Mouse (Mus musculus): ENCODE results near the gene Atad1. TPM values are rescaled to one million over a fixed set of nuclear protein-coding genes. Genes with fewer than 3 reads are reported as not detected.

The Atad1 gene
- polyA plus RNA-seq, 1 experiment, result 14.8 TPM

GRCm38 (mm10) chr19:32729785-32730184 is 9.8 kb downstream of the Atad1 start:
- H3ac ChIP-seq (ENCODE audit: control insufficient read depth, insufficient read length), result no peak overlapping the region
- H3K79me2 ChIP-seq (ENCODE audit: control insufficient read depth, insufficient read depth), result no peaks in the 10 kb centered on the region
- peaks cover 6% of the 10 kb centered on the region for H3K27me3 ChIP-seq (ENCODE audit: control insufficient read depth, insufficient read depth, insufficient read length)
- no peaks in the 10 kb centered on the region for H3K36me3 ChIP-seq (ENCODE audit: control insufficient read depth, insufficient read depth)
- TF ChIP-seq TCF3 (IDR thresholded peaks at IDR 0.05; ENCODE audit: insufficient read length, low read depth), result no peak
- no peak for TF ChIP-seq MYOG (IDR thresholded peaks at IDR 0.05; ENCODE audit: control insufficient read depth in 1 of 3, insufficient read depth in 1 of 3, insufficient read length in 2 of 3, low read depth in 2 of 3)
- no peak for TF ChIP-seq POLR2A (IDR thresholded peaks at IDR 0.05; ENCODE audit: insufficient read length, low read depth)
- TF ChIP-seq MAX (IDR thresholded peaks at IDR 0.05; ENCODE audit: low read depth), result no peak
- no peak for TF ChIP-seq TCF12 (IDR thresholded peaks at IDR 0.05; ENCODE audit: insufficient read depth, poor library complexity, severe bottlenecking)
- no peak for TF ChIP-seq USF1 (IDR thresholded peaks at IDR 0.05; ENCODE audit: low read depth)
- no peak for TF ChIP-seq E2F4 (IDR thresholded peaks at IDR 0.05; ENCODE audit: insufficient read depth)
- TF ChIP-seq CEBPB (IDR thresholded peaks at IDR 0.05; ENCODE audit: insufficient read depth, poor library complexity, severe bottlenecking), result no peak
- no peak for TF ChIP-seq SRF (IDR thresholded peaks at IDR 0.05; ENCODE audit: control insufficient read depth, insufficient read length, low read depth)
- no peak overlapping the region for H3K4me3 ChIP-seq
- no peak overlapping the region for H3K4me2 ChIP-seq (ENCODE audit: low read depth)

- TF ChIP-seq POLR2A (IDR thresholded peaks at IDR 0.05; ENCODE audit: insufficient read length, low read depth) (no peak), E2F4 (IDR thresholded peaks at IDR 0.05; ENCODE audit: insufficient read depth) (no peak), POLR2AphosphoS2 (IDR thresholded peaks at IDR 0.05; ENCODE audit: insufficient read length, low read depth) (no peak), REST (IDR thresholded peaks at IDR 0.05; ENCODE audit: insufficient read depth, insufficient read length) (no peak), CEBPB (IDR thresholded peaks at IDR 0.05; ENCODE audit: insufficient read depth, poor library complexity, severe bottlenecking) (no peak), MAX (IDR thresholded peaks at IDR 0.05; ENCODE audit: low read depth) (no peak), MYOG (IDR thresholded peaks at IDR 0.05; ENCODE audit: control insufficient read depth in 1 of 3, insufficient read depth in 1 of 3, insufficient read length in 2 of 3, low read depth in 2 of 3) (no peak), TCF12 (IDR thresholded peaks at IDR 0.05; ENCODE audit: insufficient read depth, poor library complexity, severe bottlenecking) (no peak), SRF (IDR thresholded peaks at IDR 0.05; ENCODE audit: control insufficient read depth, insufficient read length, low read depth) (no peak), USF1 (IDR thresholded peaks at IDR 0.05; ENCODE audit: low read depth) (no peak), MYOD1 (IDR thresholded peaks at IDR 0.05; ENCODE audit: control insufficient read depth in 1 of 3, insufficient read length in 2 of 3, low read depth in 2 of 3) (no peak), TCF3 (IDR thresholded peaks at IDR 0.05; ENCODE audit: insufficient read length, low read depth) (no peak)
- Histone ChIP-seq H3K36me3 (ENCODE audit: control insufficient read depth, insufficient read depth) (no peaks in the 10 kb centered on the region), H3ac (ENCODE audit: control insufficient read depth, insufficient read length) (no peak overlapping the region), H3K79me2 (ENCODE audit: control insufficient read depth, insufficient read depth) (no peaks in the 10 kb centered on the region), H3K4me2 (ENCODE audit: low read depth) (no peak overlapping the region), H3K27me3 (ENCODE audit: control insufficient read depth, insufficient read depth, insufficient read length) (peaks cover 6% of the 10 kb centered on the region), H3K4me3 (no peak overlapping the region)
These were observed 12.9 kb downstream of the Atad1 start for GRCm38 (mm10) chr19:32726451-32727325.

GRCm38 (mm10) chr19:32723817-32724216 is 15.8 kb downstream of the Atad1 start:
- Histone ChIP-seq H3K79me2 (ENCODE audit: control insufficient read depth, insufficient read depth) (no peaks in the 10 kb centered on the region), H3K36me3 (ENCODE audit: control insufficient read depth, insufficient read depth) (no peaks in the 10 kb centered on the region), H3K4me2 (ENCODE audit: low read depth) (no peak overlapping the region), H3ac (ENCODE audit: control insufficient read depth, insufficient read length) (no peak overlapping the region), H3K27me3 (ENCODE audit: control insufficient read depth, insufficient read depth, insufficient read length) (peaks cover 2% of the 10 kb centered on the region), H3K4me3 (no peak overlapping the region)
- no peak for TF ChIP-seq MYOG (IDR thresholded peaks at IDR 0.05; ENCODE audit: control insufficient read depth in 1 of 3, insufficient read depth in 1 of 3, insufficient read length in 2 of 3, low read depth in 2 of 3)
- no peak for TF ChIP-seq MYOD1 (IDR thresholded peaks at IDR 0.05; ENCODE audit: control insufficient read depth in 1 of 3, insufficient read length in 2 of 3, low read depth in 2 of 3)
- no peak for TF ChIP-seq TCF12 (IDR thresholded peaks at IDR 0.05; ENCODE audit: insufficient read depth, poor library complexity, severe bottlenecking)
- no peak for TF ChIP-seq POLR2AphosphoS2 (IDR thresholded peaks at IDR 0.05; ENCODE audit: insufficient read length, low read depth)
- TF ChIP-seq TCF3 (IDR thresholded peaks at IDR 0.05; ENCODE audit: insufficient read length, low read depth), result no peak
- TF ChIP-seq USF1 (IDR thresholded peaks at IDR 0.05; ENCODE audit: low read depth), result no peak
- no peak for TF ChIP-seq CEBPB (IDR thresholded peaks at IDR 0.05; ENCODE audit: insufficient read depth, poor library complexity, severe bottlenecking)
- no peak for TF ChIP-seq SRF (IDR thresholded peaks at IDR 0.05; ENCODE audit: control insufficient read depth, insufficient read length, low read depth)
- no peak for TF ChIP-seq POLR2A (IDR thresholded peaks at IDR 0.05; ENCODE audit: insufficient read length, low read depth)
- no peak for TF ChIP-seq E2F4 (IDR thresholded peaks at IDR 0.05; ENCODE audit: insufficient read depth)
- no peak for TF ChIP-seq REST (IDR thresholded peaks at IDR 0.05; ENCODE audit: insufficient read depth, insufficient read length)
- TF ChIP-seq MAX (IDR thresholded peaks at IDR 0.05; ENCODE audit: low read depth), result no peak

GRCm38 (mm10) chr19:32720319-32720718 is 19.3 kb downstream of the Atad1 start:
- Histone ChIP-seq H3K4me3 (no peak overlapping the region), H3K79me2 (ENCODE audit: control insufficient read depth, insufficient read depth) (no peaks in the 10 kb centered on the region), H3ac (ENCODE audit: control insufficient read depth, insufficient read length) (no peak overlapping the region), H3K27me3 (ENCODE audit: control insufficient read depth, insufficient read depth, insufficient read length) (no peaks in the 10 kb centered on the region), H3K4me2 (ENCODE audit: low read depth) (no peak overlapping the region), H3K36me3 (ENCODE audit: control insufficient read depth, insufficient read depth) (no peaks in the 10 kb centered on the region)
- TF ChIP-seq SRF (IDR thresholded peaks at IDR 0.05; ENCODE audit: control insufficient read depth, insufficient read length, low read depth) (no peak), POLR2AphosphoS2 (IDR thresholded peaks at IDR 0.05; ENCODE audit: insufficient read length, low read depth) (no peak), USF1 (IDR thresholded peaks at IDR 0.05; ENCODE audit: low read depth) (no peak), REST (IDR thresholded peaks at IDR 0.05; ENCODE audit: insufficient read depth, insufficient read length) (no peak), TCF12 (IDR thresholded peaks at IDR 0.05; ENCODE audit: insufficient read depth, poor library complexity, severe bottlenecking) (no peak), MAX (IDR thresholded peaks at IDR 0.05; ENCODE audit: low read depth) (no peak), CEBPB (IDR thresholded peaks at IDR 0.05; ENCODE audit: insufficient read depth, poor library complexity, severe bottlenecking) (no peak), E2F4 (IDR thresholded peaks at IDR 0.05; ENCODE audit: insufficient read depth) (no peak), TCF3 (IDR thresholded peaks at IDR 0.05; ENCODE audit: insufficient read length, low read depth) (no peak), MYOG (IDR thresholded peaks at IDR 0.05; ENCODE audit: control insufficient read depth in 1 of 3, insufficient read depth in 1 of 3, insufficient read length in 2 of 3, low read depth in 2 of 3) (no peak)

All from myocyte (in vitro differentiated cells).